25 mouse cellular contexts compared by ENCODE assay signal in the genomic region with DNA sequence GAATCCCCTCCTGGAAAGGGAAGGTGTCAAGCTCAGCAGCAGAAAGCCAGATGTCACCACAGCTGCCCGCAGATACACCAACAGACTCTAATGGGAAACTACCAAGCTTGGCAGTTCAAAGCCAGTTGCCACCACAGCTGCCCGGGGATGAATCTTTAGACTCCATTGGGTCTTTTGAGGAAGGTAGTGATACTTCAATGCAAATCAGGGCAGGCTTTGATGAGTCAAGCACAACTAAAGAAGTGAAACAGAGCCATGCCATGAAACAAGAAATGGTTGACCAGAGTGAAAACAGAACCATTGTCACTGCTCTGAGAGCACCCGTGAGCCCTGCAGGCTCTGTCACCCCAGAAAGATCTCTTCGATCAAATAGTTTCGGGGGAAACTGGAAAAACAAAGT. TPM values are rescaled to one million over a fixed set of nuclear protein-coding genes. Genes with fewer than 3 reads are reported as not detected.
A peak's percentile ranks its signal among the peaks of the same experiment; 100 is the strongest.
DNase-seq lines count a peak whose midpoint lies in the region; ATAC-seq and TF ChIP-seq lines count a peak whose summit lies in the region.
"Had no signal": no experiment of that assay in that cellular context is flagged by ENCODE, and none has a peak within 500 bp of the region (broad histone marks: within the 10 kb centered on the region; RNA-seq: fewer than 3 reads in every experiment).

No protein-coding gene starts in this region.

- peaks cover 23% of the 10 kb centered on the region for H3K36me3 ChIP-seq in E14TG2a.4 (ENCODE audit: insufficient read depth, low read length)
- no peaks in the 10 kb centered on the region for H3K36me3 ChIP-seq in splenic B cell, adult 2 months (ENCODE audit: control insufficient read depth, insufficient read depth, low read length, poor library complexity, severe bottlenecking)
- peaks cover 10% of the 10 kb centered on the region; the same call in 1 of the 2 replicates for H3K36me3 ChIP-seq in intestine, embryonic 15.5 days

- TF ChIP-seq CTCF in E14TG2a.4 (conservative IDR thresholded peaks at IDR 0.05; ENCODE audit: low read length) = no peak

- no peak for ATAC-seq in erythroblast, adult 5-6 weeks (replicated peaks; ENCODE audit: low FRiP score, poor library complexity, severe bottlenecking)
- ATAC-seq in intestine, embryonic 15.5 days = no peak
- ATAC-seq: activated CD4-positive, CD25-positive, alpha-beta regulatory T cell, adult 4 months; forebrain, embryonic 13.5 days; forebrain, embryonic 16.5 days had no signal

- H3K4me3 ChIP-seq in E14TG2a.4 (replicated peaks; ENCODE audit: low read length) = 0 out of 2 replicates have a peak overlapping the region, but pooled peaks have one; percentile 90
- H3K4me3 ChIP-seq in intestine, embryonic 15.5 days (replicated peaks) = no peak overlapping the region
- H3K4me3 ChIP-seq: embryonic facial prominence, embryonic 13.5 days; forebrain, embryonic 10.5 days; forebrain, embryonic 13.5 days; gastrocnemius, adult 2 months; hindbrain, embryonic 12.5 days; hindbrain, embryonic 15.5 days had no signal

- DNase-seq in spleen, postnatal 36 days (ENCODE audit: low spot score in 2 of 2) = peak; percentile 54 to 60
- no peak for DNase-seq in spleen, adult 12 weeks (ENCODE audit: low spot score)
- DNase-seq in B cell, adult 2 months = peak; percentile 34 to 36
- peak; percentile 74 for DNase-seq in splenic B cell, adult 2 months (ENCODE audit: low read depth, low spot score)
- DNase-seq: adrenal gland, postnatal 10 days; adrenal gland, postnatal 36 days; cerebellum, adult 2 months; cerebellum, postnatal 10 days; cerebellum, postnatal 36 days; embryo, embryonic 11 days; gastrocnemius, adult 2 months; gastrocnemius, postnatal 14 days; heart, adult 11 months had no signal

- H3K4me2 ChIP-seq in intestine, embryonic 15.5 days (replicated peaks) = no peak overlapping the region
- H3K4me2 ChIP-seq: embryonic facial prominence, embryonic 13.5 days; forebrain, embryonic 13.5 days; heart, embryonic 11.5 days; hindbrain, embryonic 12.5 days; hindbrain, embryonic 15.5 days had no signal

- H3K4me1 ChIP-seq in E14TG2a.4 (replicated peaks; ENCODE audit: low read depth, low read length) = peaks cover 53% of the 10 kb centered on the region
- H3K4me1 ChIP-seq in intestine, embryonic 15.5 days (replicated peaks) = peaks cover 6% of the 10 kb centered on the region

- WGBS in intestine, embryonic 15.5 days = 95% methylated on average over 5 of the region's 5 CpGs

- no peak overlapping the region for H3K27ac ChIP-seq in intestine, embryonic 15.5 days
- H3K27ac ChIP-seq: embryonic facial prominence, embryonic 10.5 days; embryonic facial prominence, embryonic 13.5 days; forebrain, embryonic 10.5 days; forebrain, embryonic 13.5 days; gastrocnemius, adult 2 months; hindbrain, embryonic 12.5 days; hindbrain, embryonic 15.5 days had no signal

- no peaks in the 10 kb centered on the region for H3K27me3 ChIP-seq in E14TG2a.4 (ENCODE audit: insufficient read depth, low read length)
- H3K27me3 ChIP-seq in splenic B cell, adult 2 months (ENCODE audit: control insufficient read depth, insufficient read depth, low read length, poor library complexity, severe bottlenecking) = no peaks in the 10 kb centered on the region
- no peaks in the 10 kb centered on the region for H3K27me3 ChIP-seq in intestine, embryonic 15.5 days (replicated peaks)
- H3K27me3 ChIP-seq: embryonic facial prominence, embryonic 13.5 days; hindbrain, embryonic 15.5 days had no signal

- H3K9ac ChIP-seq in intestine, embryonic 15.5 days = no peak overlapping the region
- H3K9ac ChIP-seq: embryonic facial prominence, embryonic 13.5 days; forebrain, embryonic 13.5 days; hindbrain, embryonic 12.5 days; hindbrain, embryonic 15.5 days had no signal

- H3K9me3 ChIP-seq in E14TG2a.4 (ENCODE audit: low read length) = no peaks in the 10 kb centered on the region
- H3K9me3 ChIP-seq in intestine, embryonic 15.5 days = peaks cover 12% of the 10 kb centered on the region; the same call in 1 of the 2 replicates

RNA-seq across cellular contexts. Expression of a gene that starts 1.8 kb away (rescaled TPM):
- 0.42 TPM in 1 of 2 replicates, not detected in the other for total RNA-seq in erythroblast, adult 5-6 weeks (2015; ENCODE audit: low replicate concordance)
- 0.14 TPM in 1 of 2 replicates, not detected in the other for total RNA-seq in erythroblast, adult 5-6 weeks (2017; ENCODE audit: low replicate concordance)
- 4.7 and 4.9 TPM in 2 replicates for polyA plus RNA-seq in intestine, embryonic 15.5 days (2015; fragmentation: Nextera tagmentation; extraction: Ambion mirVana)

RNA-seq across cellular contexts. Expression of a gene that starts 58.4 kb away (rescaled TPM):
- 4.2 and 14.2 TPM in 2 replicates for total RNA-seq in erythroblast, adult 5-6 weeks (2015; ENCODE audit: low replicate concordance)
- 3.2 and 10.7 TPM in 2 replicates for total RNA-seq in erythroblast, adult 5-6 weeks (2017; ENCODE audit: low replicate concordance)
- 27.7 and 31.2 TPM in 2 replicates for polyA plus RNA-seq in intestine, embryonic 15.5 days (2015; fragmentation: Nextera tagmentation; extraction: Ambion mirVana)
